Mouse (Mus musculus) thymus, adult 2 months (tissue): ENCODE results near the gene Zfp62.

Experiments used
- CTCF ChIP-seq: fragments of 200-500 bp; IDR thresholded peaks from 2 replicates; pipeline ENCODE4 v1.5.1; 2012; ENCODE audit warnings: mild to moderate bottlenecking, control low read depth, low read length, moderate library complexity, borderline replicate concordance; ENCODE audit not compliant: control insufficient read depth, poor library complexity, insufficient read depth; ENCODE audit errors: extremely low read depth
- POLR2A ChIP-seq: fragments of 200-500 bp; IDR thresholded peaks from 2 replicates; pipeline ENCODE4 v1.6.1; 2012; ENCODE audit warnings: mild to moderate bottlenecking, low read length, control low read depth, moderate library complexity; ENCODE audit not compliant: control insufficient read depth, poor library complexity, insufficient read depth; ENCODE audit errors: extremely low read depth

DNA sequence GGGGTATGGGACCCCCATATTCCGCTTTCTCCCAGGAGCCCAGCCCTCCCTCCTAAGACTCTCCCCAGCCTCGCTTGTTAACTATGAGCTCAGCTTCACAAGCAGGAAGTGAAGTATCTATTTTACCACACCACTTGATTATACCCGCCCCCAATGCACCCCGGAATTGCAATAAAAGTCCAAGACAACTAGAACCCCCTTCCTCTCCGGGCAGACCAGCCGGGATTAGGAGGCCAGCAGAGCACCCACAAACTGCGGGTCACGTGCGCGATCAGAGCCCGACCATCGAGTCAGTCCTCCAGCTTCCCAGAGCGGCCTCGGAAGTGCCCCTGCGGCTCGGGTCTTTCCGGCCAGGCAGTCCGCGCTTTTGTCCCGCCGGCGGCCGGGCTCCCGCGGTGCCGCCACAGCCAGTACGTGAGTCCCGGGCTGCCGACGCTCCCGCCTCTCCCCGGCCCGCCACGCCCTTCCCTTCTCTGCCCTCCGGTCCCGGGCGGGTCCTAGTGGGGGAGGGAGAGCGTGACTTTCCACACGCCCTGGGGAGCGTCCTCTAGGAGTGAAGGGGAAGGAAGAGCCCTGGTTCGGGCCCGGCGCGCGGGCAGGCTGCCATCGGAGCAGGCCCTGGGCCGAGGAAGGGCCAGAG is at the start of gene Zfp62:
- TF ChIP-seq CTCF (no peak), POLR2A (peak; percentile 57)
